Mouse (Mus musculus) liver, adult 2 months (tissue): Measurements from ENCODE around the gene Zc3h15. TPM values are rescaled to one million over a fixed set of nuclear protein-coding genes. Genes with fewer than 3 reads are reported as not detected.
"Not testable (repeated sequence)": the region's sequence is repeated elsewhere in the genome, so short reads cannot be mapped to it uniquely, and the experiment has no call there.

Source experiments
- DNase-seq: peaks from one replicate; pipeline ENCODE4 v3.0.0-alpha.2; 2011; ENCODE audit warnings: low read depth, low spot score; ENCODE audit errors: extremely low read depth
- H3K27ac ChIP-seq: fragments of 200-500 bp; replicated peaks from 2 replicates; pipeline ENCODE4 v1.5.1; 2012; ENCODE audit warnings: low read depth, mild to moderate bottlenecking, control low read depth, inconsistent platforms, low read length; ENCODE audit not compliant: insufficient read depth
- H3K27me3 ChIP-seq: fragments of 200-500 bp; 2 replicates; pipeline ENCODE4 v1.6.1; 2012; ENCODE audit warnings: mild to moderate bottlenecking, moderate library complexity, low read length, inconsistent platforms; ENCODE audit not compliant: control insufficient read depth, insufficient read depth
- H3K36me3 ChIP-seq: fragments of 200-500 bp; 2 replicates; pipeline ENCODE4 v1.6.1; 2012; ENCODE audit warnings: low read length, inconsistent platforms; ENCODE audit not compliant: control insufficient read depth, insufficient read depth
- H3K4me1 ChIP-seq: fragments of 200-500 bp; 2 replicates; pipeline ENCODE4 v1.6.1; 2011; ENCODE audit warnings: low read length; ENCODE audit not compliant: control insufficient read depth, insufficient read depth
- H3K4me3 ChIP-seq: fragments of 200-500 bp; 2 replicates; pipeline ENCODE4 v1.5.1; 2011; ENCODE audit warnings: low read depth, mild to moderate bottlenecking, control low read depth, low read length, moderate library complexity; ENCODE audit not compliant: insufficient read depth
- H3K79me2 ChIP-seq: fragments of 200-500 bp; 2 replicates; pipeline ENCODE4 v1.6.1; 2012; ENCODE audit warnings: inconsistent platforms, mild to moderate bottlenecking, low read length, moderate library complexity; ENCODE audit not compliant: control insufficient read depth, insufficient read depth
- H3K9ac ChIP-seq: fragments of 200-500 bp; 2 replicates; pipeline ENCODE4 v1.6.1; 2012; ENCODE audit warnings: low read depth, mild to moderate bottlenecking, control low read depth, inconsistent platforms, low read length
- CTCF ChIP-seq: fragments of 200-500 bp; IDR thresholded peaks from 2 replicates; pipeline ENCODE4 v1.5.1; 2011; ENCODE audit warnings: low read depth, low read length, control low read depth
- POLR2A ChIP-seq: fragments of 200-500 bp; IDR thresholded peaks from 2 replicates; pipeline ENCODE4 v1.6.1; 2011; ENCODE audit warnings: low read length, control low read depth; ENCODE audit not compliant: insufficient read depth; ENCODE audit errors: extremely low read depth
- WGBS: fragments of 180-500 bp; shearing (Covaris S2); methylation state at CpG from one replicate; pipeline ENCODE4 v1.1.7; 2018; 5-methylcytosine and 5-hydroxymethylcytosine counted together
- polyA plus RNA-seq: library from polyadenylated mRNA; depleted of rRNA; stranded (reverse); fragments of >200 nt; gene quantifications from 2 replicates; pipeline ENCODE4 v1.2.3, GENCODE M21; 2012
- total RNA-seq: library from RNA; depleted of rRNA; stranded (reverse); fragments of >200 nt; gene quantifications from 2 replicates; pipeline ENCODE4 v1.2.3, GENCODE M21; 2014

The Zc3h15 gene
- total and polyA plus RNA-seq, 2 experiments, result 14.6 to 57.6 TPM

DNA sequence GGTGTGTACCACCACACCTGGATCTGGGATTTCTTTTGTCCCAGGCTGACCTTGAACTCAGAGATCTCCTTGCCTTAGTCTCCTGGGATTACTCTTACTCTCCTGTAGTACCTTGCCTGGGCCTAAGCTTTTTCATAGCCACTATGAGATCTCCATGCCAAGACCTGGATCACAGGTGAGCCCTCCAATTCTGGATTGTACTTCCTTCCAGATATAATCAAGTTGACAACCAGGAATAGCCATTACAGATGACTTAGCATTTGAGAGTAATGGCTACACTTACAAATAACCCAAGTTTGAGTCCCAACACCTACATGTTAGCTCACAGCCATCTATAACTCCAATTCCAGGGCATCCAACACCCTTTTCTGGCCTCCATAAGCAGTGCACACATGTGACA lies 8.4 kb downstream of the Zc3h15 start:
- Histone ChIP-seq H3K79me2 (peaks cover 18% of the 10 kb centered on the region), H3K9ac (no peak overlapping the region), H3K4me3 (no peak overlapping the region), H3K36me3 (peaks cover 14% of the 10 kb centered on the region), H3K4me1 (peaks cover 16% of the 10 kb centered on the region), H3K27me3 (no peaks in the 10 kb centered on the region), H3K27ac (no peak overlapping the region)
- no peak for DNase-seq
- TF ChIP-seq CTCF (no peak), POLR2A (no peak)

DNA sequence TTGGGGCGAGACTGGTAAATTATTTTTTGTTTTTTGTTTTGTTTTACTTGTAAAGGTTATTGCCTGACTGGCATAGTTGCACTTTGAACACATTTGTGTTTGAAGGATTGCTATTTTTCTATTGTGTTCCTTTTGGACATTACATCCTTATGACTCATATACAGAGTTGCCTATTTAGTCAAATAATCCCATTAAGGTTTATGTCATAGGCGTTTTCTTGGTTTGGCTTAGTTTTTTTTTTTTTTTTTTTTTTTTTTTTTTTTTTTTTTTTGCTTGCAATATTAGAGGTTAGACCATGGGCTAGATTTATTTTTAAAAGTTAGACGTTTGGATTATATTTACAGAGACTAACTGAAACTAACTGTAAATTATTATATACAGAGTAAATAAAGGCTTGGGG lies 15.0 kb downstream of the Zc3h15 start:
- Histone ChIP-seq H3K4me1 (no peaks in the 10 kb centered on the region), H3K79me2 (peaks cover 2% of the 10 kb centered on the region; the same call in 1 of the 2 replicates), H3K36me3 (peaks cover 49% of the 10 kb centered on the region), H3K27ac (no peak overlapping the region), H3K27me3 (no peaks in the 10 kb centered on the region), H3K9ac (no peak overlapping the region), H3K4me3 (no peak overlapping the region)
- WGBS, result 69% methylated on average over 3 of the region's 3 CpGs
- TF ChIP-seq POLR2A, result no peak
- TF ChIP-seq CTCF, result no peak
- DNase-seq, result no peak

DNA sequence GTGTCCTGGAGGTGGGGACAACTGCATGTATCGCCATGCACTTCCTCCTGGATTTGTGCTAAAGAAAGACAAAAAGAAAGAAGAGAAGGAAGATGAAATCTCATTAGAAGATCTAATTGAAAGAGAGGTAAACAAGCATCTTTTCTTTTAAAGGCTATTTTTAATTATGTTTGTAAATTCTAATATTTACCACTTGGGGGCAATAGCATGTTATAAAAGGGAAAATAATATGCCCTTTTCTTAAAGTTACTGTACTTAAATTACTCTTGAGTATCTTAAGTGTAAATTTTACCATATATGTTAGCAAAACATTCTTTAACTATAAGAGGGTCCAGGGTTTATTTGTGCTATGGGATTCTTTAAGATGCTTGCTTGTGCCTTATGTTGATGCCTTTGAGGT lies 15.9 kb downstream of the Zc3h15 start:
- TF ChIP-seq CTCF (no peak), POLR2A (no peak)
- 96% methylated on average over 1 of the region's 1 CpGs for WGBS
- peaks cover 2% of the 10 kb centered on the region; the same call in 1 of the 2 replicates for H3K79me2 ChIP-seq
- peaks cover 48% of the 10 kb centered on the region for H3K36me3 ChIP-seq
- H3K4me1 ChIP-seq, result no peaks in the 10 kb centered on the region
- H3K27me3 ChIP-seq, result no peaks in the 10 kb centered on the region
- no peak overlapping the region for H3K9ac ChIP-seq
- no peak for DNase-seq
- no peak overlapping the region for H3K4me3 ChIP-seq
- H3K27ac ChIP-seq, result no peak overlapping the region

DNA sequence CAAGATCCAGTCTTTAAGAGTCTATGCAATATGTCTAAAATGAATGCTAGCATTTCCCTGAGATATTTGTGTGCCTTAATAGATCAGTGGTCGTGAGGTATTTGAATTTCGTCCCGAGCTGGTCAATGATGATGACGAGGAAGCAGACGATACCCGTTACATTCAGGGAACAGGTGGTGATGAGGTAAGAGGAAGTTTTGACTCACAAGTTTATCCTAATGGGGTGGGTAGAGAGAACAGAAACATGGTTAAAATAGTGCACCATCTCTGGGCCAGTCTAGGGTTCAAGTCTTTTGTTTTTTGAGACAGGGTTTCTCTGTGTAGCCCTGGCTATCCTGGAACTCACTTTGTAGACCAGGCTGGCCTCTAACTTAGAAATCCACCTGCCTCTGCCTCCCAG lies 17.1 kb downstream of the Zc3h15 start:
- H3K4me3 ChIP-seq, result no peak overlapping the region
- no peaks in the 10 kb centered on the region for H3K4me1 ChIP-seq
- peaks cover 45% of the 10 kb centered on the region for H3K36me3 ChIP-seq
- WGBS, result 94% methylated on average over 6 of the region's 6 CpGs
- TF ChIP-seq CTCF, result no peak
- TF ChIP-seq POLR2A, result no peak
- H3K9ac ChIP-seq, result no peak overlapping the region
- no peak for DNase-seq
- no peak overlapping the region for H3K27ac ChIP-seq
- no peaks in the 10 kb centered on the region for H3K27me3 ChIP-seq
- H3K79me2 ChIP-seq, result peaks cover 2% of the 10 kb centered on the region; the same call in 1 of the 2 replicates

DNA sequence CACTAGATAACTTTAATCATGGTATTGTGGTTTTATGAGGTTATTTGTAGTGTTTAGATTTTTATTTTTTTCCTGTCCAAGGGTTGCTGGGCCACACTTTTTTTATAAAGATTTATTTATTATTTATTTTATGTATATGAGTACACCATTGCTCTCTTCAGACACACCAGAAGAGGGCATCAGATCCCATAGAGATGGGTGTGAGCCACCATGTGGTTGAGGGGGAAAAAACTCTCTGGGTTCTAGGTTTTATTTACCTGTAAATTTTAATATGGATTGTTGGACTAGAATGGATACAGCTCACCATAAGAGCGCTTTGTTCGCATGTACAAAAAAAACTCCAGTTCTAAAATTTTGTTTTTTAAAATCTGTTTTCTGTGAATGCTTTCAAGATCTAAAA lies 20.8 kb downstream of the Zc3h15 start:
- H3K4me1 ChIP-seq, H3K27me3 ChIP-seq, H3K27ac ChIP-seq, H3K9ac ChIP-seq, DNase-seq, H3K4me3 ChIP-seq, H3K79me2 ChIP-seq: not testable (repeated sequence)
- H3K36me3 ChIP-seq, result peaks cover 29% of the 10 kb centered on the region
- 99% methylated on average over 2 of the region's 2 CpGs for WGBS

DNA sequence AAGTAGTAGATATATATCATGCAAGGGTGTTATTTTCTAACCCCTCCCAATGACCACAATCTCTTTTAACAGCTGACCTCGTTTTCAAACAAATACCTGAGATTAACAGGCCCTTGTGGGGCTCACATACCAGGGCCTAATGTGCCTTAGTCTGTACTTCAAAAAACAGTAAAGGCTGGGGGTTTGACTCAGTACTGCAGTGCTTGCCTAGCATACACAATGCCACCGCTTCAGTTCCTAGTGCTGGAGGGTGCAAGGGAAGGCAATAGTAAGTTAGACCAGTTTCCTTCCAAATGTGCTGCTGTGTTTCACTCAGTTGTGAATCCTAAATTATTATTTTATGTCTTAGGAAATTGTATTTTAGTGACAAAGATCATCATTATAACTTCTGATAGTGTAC lies 23.2 kb downstream of the Zc3h15 start:
- H3K9ac ChIP-seq, result no peak overlapping the region
- no peak for DNase-seq
- H3K4me3 ChIP-seq, result no peak overlapping the region
- peaks cover 15% of the 10 kb centered on the region for H3K36me3 ChIP-seq
- H3K4me1 ChIP-seq, result no peaks in the 10 kb centered on the region
- TF ChIP-seq CTCF (no peak), POLR2A (no peak)
- no peaks in the 10 kb centered on the region for H3K27me3 ChIP-seq
- no peak overlapping the region for H3K27ac ChIP-seq
- H3K79me2 ChIP-seq, result no peaks in the 10 kb centered on the region; the same call in 1 of the 2 replicates
- 91% methylated on average over 2 of the region's 2 CpGs for WGBS
